Mouse (Mus musculus) testis, adult 2 months (tissue): Measurements from ENCODE around the gene Ppp2r5c.

ENCODE experiments used
- CTCF ChIP-seq: fragments of 200-500 bp; IDR thresholded peaks from 2 replicates; pipeline ENCODE4 v1.5.1; 2012; ENCODE audit warnings: low read depth, mild to moderate bottlenecking, inconsistent platforms, low read length, moderate library complexity; ENCODE audit not compliant: control insufficient read depth, insufficient read depth, insufficient replicate concordance
- POLR2A ChIP-seq: fragments of 200-500 bp; IDR thresholded peaks from 2 replicates; pipeline ENCODE4 v1.6.1; 2012; ENCODE audit warnings: low read depth, mild to moderate bottlenecking, inconsistent platforms, low read length, moderate library complexity; ENCODE audit not compliant: control insufficient read depth

DNA sequence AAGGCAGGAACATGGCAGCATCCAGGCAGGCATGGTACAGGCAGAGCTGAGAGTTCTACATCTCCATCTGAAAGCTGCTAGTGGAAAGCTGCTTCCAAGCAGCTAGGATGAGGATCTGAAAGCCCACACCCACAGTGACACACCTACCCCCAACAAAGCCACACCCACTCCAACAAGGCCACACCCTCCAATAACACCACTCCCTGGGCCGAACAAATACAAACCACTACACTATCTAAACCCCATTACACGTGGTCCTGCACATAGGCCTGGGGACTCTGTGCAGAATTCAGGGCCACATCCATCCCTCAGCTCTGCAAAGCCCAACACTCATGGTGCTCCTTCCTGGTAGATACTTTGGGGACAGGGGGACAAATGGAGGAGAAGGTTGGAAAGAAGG is 27.0 kb upstream of the Ppp2r5c start:
- no peak for TF ChIP-seq CTCF
- TF ChIP-seq POLR2A: no peak
